Mouse (Mus musculus) layer of hippocampus, postnatal 10 days (tissue): Measurements from ENCODE around the gene Minar1. TPM values are rescaled to one million over a fixed set of nuclear protein-coding genes. Genes with fewer than 3 reads are reported as not detected.

Experiments used
- DNase-seq, 2 experiments: peaks; one replicate each; pipeline ENCODE4 v3.0.0; 2021; ENCODE audit warnings: low spot score in 2 of 2
- long read RNA-seq: library from polyadenylated mRNA; stranded (forward); transcript quantifications from one replicate; pipeline ENCODE4 v2.0.0, GENCODE M21; 2023
- total RNA-seq, 2 experiments: library from RNA; stranded (reverse); gene quantifications; 2 replicates each; pipeline ENCODE4 v1.2.3; 2021

The Minar1 gene
- total RNA-seq: 1 to 10 TPM; 4.6 to 4.7 TPM
- long read RNA-seq: 0 reads

DNA sequence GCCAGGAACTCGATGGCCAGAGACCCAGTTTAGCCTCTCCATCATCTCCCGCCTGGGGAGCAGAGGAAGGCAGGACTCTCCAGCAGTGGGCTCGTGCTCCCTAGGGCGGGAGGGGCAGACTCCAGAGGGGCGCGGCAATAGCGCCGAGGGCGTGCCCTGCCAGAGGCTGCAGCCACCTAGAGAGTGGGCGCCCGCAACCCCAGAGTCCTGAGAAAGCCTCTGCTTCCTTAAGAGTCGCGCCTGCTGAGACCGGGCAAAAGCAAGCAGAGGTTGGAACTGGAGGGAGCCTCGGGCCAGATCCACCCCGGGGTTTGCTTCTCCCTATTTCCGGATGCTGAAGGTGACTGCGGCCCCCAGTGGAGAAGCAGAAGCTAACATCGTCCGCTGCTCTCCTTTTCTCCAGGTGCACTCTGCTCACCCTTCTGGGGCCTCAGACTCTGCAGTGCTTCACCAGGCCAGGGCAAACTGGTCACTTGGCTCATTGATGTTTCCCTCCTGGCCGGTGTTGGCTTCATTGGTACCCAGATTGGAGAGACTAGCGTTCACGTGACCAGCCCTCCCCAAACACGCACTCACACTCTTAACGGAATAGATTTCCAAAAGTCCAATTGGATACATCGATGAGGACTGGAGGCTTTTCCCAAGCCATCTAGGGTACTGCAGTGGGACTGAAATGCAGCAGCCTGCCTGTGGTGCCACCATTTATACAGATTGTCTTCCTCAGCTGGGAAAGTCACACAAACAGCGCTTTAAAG, at the start of gene Minar1:
Gene Minar1, minus strand, starts transcription at position 120 of the 755 bp plus-strand sequence.
- peak; percentile 30 to 39 for DNase-seq

DNA sequence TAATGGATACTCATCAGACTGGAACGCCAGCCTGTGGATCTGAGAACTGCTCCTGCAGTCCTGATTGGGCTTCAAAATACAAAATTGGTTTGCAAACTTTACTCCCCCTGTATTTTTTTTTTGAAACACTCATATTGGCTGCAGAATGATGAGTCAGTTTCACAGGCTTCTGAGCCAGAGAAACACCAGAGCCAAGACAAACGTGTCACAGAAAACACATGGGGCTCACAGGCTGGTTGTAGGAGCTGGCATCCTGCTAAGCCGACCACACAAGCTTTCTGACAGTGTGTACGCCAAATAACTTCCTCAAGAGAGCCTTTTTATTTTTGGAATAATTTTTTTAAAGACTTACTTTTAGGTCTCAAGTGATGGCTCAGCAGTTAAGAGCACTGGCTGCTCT, 47.0 kb upstream of the Minar1 start:
- peak; percentile 36 to 43 for DNase-seq

DNA sequence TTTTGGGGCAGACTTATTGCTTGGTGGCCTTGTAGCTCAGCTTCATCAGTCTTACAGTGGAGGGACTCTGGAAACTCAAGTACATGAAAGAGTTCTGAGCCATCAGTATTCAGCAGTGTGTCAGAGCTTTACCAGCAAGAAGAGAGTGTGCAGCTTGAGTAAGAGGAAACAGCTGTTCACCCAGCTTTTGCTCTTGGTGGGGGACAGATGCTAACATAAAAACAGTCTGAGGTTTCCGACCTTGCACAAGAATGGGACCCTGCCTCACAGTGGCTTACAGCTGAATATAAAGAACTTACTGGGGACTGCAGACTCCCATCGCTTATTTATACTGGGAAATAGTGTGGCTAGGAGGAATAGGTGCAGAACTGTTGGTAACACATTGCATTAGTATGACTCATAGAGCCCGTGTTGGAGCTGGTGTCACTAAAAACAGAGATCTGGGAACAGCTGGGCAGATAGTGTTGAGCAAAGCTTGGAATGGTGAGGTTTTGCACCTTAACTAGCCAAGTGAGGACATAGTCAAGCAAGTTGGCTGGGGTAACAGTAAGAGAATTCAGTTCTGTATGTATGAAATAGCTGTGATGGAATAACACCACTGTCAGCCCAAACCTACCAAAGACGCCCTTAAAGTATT, 44.5 kb upstream of the Minar1 start:
- DNase-seq: no peak

DNA sequence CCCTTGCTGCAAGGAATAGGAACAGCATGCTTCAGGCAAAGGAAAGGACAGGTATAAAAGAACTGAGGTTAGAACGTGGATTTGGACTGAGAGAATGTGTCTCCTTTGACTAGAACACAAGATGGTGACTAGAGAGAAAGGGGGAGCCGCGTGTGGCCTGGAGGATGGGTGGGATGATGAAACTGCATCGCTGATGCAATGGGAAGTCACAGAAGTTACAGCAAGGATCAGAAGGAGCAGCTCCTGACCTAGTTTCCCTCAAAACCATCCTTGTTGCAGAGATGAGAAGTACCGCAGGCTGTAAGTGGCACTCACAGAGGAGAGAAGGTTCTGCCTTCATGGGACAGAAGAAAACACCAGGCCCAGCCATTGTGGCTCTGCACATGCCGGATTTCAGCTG, 28.0 kb upstream of the Minar1 start:
- no peak for DNase-seq

DNA sequence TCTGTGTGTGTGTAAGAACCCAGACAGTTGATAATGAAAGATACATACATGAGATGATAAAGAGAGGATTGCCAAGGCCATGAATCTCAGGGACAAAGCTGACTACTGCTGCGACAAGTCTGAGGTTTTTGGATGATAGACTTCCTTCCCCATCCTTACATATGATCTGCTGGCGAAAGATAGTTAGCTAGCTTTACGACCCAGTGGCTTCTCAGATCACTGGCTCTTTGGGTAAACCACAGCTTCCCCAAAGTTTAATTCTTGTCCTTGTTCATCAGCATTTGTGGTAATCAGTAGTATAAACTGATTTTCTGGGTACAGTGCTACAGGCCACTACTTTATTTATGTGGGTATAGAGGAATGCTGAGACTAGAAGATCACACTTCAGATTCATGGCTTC, 14.5 kb upstream of the Minar1 start:
- no peak for DNase-seq

DNA sequence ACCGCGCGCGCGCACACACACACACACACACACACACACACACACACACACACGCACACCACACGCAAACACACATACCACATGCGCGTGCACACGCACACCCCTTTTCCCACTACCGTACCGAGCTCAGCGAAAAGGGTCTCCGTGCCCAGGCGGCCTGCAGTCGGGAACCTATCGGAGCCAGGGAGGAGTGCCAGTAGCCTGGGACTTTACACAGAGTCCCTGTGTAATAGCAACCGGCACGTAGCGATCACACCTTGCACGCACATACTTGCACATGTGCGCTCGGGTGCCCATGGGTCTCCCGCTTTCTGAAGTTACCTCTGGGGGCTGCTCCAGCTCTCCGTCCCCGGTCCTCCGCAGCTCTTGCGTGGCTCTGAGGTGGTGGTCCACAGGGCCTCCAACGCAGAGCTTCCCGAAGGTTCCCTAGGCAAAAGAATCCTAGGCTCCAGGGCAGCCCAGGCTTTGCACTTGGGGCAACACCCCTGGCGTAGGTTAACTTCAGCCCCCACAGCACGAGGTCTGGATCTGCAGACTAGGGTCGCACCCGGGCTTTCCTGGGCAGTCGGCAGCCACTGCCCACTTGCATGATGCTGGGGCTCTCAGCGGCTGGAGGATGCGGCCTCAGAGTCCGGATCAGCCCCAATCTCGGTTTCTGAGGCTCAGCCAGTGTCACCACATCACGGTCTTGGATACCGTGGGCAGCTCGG, 474 bp downstream of the Minar1 start:
- peak in 1 of 2 experiments; percentile 17 for DNase-seq

DNA sequence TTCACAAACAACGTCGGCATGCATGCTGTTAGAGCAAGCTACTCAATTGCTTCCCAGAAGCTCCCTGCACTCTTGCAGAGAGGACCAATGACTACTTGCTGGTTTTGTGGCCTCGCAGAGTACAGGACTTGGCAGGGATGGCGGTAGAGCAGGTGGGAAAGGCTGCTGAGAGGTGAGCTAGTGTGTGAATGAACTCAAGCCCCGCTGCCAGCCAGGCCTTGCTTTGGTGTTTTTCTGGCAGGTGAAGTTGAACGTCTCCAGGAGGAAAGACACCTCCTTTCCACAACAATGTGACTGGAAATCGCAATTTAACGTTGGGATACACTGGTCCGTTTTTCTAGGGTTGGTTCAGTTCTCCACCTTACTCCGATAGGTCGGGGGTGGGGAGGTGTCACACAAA, 1.2 kb downstream of the Minar1 start:
- DNase-seq: no peak

DNA sequence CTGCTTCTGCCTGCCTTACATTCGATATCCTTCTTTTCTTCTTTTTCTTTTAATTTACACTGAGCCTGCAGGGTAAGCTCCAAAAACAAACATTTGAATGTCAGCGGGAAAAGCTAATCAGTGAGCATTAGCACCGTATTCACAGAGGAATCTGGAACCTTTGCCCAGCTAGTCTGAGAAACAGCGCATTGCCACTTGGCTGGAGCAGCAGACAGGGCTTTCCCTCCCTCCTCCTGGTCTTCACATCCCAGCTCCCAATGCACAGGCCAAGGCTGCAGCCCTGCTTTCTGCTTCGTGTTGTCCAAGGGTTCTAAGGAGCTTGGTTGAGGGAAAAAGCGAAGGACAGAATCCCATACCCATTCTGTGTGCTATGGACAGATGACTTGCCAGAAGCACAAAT, 2.6 kb downstream of the Minar1 start:
- no peak for DNase-seq

DNA sequence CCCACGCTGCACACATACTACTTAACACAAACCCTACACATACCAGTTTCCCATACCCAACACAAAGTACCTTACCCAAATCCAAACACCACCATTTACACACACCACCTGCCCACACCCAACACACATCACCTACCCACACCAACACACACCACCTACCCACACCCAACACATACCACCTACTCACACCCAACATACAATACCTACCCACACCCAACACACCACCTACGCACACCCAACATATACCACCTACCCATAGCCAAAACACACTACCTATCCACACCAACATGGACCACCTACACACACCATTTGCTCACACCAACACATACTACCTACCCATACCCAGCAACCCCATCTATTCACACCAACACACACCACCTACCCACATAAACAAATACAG, 6.0 kb downstream of the Minar1 start:
- no peak for DNase-seq

DNA sequence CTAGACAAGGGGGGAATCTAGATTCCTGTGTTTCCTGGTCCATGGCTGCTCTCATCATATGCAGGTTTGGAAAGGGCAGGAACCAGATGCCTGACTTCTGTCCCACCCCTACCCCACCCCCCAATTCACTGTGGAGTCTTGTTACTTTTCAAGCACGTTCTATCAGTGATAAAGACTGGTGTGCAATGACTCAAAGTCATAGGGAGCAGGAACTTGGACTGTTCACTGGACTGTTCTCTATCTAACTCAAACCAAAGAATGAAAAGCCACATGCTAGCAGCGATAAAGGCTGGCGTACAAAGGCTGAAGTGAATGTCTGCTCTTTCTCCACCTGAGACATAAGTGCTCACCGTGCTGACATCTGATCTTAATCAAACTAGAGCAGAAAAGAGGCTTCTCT, 12.3 kb downstream of the Minar1 start:
- DNase-seq: no peak

DNA sequence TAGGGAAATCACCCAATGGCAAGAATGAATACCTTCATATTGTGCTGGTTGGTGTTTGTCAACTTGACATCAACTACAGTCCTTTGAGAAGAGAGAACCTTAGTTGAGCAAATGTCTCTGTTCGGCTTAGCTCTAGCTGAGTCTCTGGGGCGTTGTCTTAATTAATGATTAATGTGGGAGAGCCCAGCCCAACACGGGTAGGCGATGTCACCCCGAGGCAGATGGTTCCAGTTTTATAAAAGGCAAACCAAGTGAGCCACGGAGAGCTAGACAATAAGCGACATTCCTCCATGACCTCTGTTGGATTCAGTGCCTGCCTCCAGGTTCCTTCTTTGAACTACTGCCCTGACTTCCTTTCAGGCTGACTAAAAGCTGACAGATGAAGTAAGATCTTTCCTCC, 15.6 kb downstream of the Minar1 start:
- no peak for DNase-seq

DNA sequence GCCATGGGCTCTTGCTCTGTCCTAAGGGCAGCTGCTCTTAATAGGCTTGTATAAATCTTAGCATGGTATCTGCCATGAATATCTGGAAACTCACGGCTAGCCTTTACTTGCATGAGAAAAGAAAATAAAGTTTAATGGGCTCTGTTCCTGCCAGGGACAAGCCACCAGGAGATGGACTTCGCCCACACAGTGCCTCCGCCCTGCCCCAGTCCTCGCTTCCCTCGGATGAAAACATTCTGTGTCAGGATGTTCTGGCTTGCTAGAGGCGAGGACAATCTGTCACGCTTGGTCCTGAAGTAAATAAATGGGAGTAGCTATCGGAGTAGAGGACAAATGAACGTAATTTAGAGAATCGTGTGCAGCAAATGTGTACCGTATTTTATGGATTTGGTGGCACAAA, 16.7 kb downstream of the Minar1 start:
- DNase-seq: no peak

DNA sequence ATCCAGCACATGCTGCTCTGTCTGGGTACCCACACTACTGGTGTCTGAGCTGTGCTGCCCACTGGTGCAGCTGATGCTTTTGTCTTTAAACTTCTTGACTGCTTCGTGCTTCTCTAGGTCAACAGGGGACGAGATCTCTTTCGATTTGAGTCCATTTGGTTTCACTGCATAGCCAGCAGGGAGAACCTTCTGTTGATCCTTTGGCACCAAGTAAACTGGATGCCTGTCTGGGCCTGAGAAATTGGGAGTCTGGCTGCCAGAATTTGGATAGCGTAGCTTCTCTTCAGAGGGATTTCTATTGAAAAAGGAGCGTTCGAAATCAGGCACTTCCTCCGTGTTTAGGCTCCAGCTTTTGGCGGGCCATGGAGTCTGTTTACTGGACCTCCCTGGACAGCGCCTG, 21.0 kb downstream of the Minar1 start:
- no peak for DNase-seq

DNA sequence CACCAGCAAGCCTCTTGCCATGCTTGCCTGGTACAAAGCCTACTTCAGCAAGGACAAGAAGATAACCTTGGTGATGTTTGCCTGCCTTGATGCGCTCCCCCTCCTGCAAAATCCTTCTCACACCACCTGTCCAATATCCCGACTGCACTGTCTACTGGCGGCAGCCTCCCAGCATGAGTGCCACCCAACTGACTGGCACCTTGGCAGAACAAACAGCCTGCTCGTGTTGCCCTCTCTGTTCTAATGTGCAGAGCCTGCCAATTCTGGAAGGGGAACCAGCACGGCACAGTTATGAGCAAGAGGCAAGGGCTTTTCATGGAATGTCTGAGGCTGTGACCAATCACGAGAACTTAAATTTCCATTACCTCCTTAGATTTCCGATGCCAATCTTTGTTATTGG, 22.2 kb downstream of the Minar1 start:
- no peak for DNase-seq

DNA sequence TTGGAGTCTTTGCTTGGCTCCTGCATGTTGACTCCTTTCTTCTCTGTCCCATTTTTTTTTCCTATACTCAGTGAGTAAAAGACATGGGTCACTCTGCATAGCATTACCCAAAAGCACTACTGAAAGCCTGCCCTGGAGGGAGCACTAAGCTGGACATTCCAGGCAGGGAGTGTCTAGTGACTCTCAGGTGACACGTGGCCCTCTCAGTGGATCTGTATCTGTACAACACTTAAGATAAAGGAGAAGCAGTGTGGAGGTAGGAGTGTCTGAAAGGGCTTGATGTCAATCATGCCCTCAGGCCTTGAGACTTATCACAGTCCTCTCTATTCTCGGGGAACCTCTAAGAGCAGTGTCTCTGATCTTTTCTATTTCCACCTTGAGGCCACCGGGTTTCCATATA, 25.9 kb downstream of the Minar1 start:
- no peak for DNase-seq

DNA sequence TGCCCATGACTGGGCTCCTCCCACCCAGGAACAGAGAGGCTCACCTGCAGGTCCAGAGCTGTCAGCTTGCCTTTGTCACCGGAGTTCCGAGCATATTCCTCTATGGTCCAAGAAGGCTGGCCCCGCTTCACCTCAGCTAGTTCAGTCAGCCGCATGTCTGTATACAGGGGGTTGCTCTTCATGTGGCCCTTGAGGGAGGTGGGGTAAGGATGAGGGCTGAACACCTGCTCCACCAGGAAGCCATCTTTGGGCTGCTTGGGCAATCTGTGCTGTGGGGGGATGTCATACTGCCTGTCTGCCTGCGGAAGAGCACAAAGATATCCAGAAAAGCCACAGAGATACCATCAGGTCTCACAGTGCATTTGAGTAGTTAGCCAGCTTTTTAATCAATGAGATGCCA, 26.5 kb downstream of the Minar1 start:
- DNase-seq: no peak

DNA sequence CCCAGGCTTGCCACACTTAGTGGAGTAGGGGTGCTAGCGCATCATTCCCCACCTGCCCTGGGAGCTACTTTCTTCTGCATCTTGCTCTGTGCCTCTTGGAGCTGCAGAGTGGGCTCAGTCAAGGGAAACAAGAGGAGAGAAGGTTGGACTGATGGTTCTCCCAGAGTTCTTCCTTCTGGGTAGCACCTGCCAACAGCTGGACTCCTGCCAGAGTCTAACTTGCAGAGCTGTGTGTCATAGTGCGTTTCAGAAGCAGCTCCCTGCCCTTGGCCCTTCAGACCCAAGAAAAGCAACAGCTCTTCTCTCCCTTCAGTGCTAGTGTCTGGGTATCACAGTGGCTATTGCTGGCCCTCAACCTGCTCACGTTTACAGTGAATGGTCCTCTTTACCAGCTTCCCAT, 30.5 kb downstream of the Minar1 start:
- DNase-seq: no peak

DNA sequence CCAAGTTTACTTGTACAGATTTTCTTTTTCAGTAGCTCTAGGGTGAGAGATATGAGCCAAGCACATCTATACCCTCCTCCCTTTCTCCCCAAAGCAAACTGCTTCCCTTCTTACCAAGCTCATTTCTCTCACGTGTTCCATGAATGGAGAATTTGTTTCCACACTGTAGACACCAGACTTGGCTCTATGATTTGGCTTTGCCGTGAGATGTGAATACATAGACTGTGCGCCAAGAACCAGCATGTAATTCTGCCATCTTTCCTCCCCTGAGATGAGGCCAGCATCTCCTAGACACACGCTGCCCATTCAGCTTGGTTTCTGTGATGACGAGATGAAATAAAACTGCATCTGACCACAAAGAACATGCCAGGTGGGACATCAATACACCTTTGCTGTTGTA, 44.5 kb downstream of the Minar1 start:
- DNase-seq: no peak

DNA sequence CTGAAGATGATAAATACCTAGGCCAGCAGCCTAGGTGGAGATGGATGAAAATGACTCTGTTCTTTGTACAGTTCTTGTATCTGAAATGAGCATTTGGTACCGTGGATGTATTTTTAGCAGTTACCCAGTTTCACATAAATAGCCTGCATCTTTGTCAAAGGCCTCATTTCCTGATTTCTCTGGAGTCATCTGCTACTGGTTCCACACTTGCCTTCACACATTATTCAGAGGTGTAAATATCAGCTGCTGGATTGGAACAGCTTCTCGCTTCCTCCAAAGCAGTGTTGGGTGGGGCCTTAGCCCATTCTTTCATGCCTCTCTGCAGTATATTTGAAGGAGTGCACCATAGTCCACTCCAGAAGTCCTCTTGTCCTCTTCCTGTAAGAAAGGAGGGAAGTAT, 70.3 kb downstream of the Minar1 start:
- no peak for DNase-seq
